Mouse (Mus musculus): ENCODE measurements around the gene Gm12355. TPM values are rescaled to one million over a fixed set of nuclear protein-coding genes. Genes with fewer than 3 reads are reported as not detected.

Gm12355 gene
- polyA plus RNA-seq, 1 experiment from 2014 or later: 0.47 TPM

DNA sequence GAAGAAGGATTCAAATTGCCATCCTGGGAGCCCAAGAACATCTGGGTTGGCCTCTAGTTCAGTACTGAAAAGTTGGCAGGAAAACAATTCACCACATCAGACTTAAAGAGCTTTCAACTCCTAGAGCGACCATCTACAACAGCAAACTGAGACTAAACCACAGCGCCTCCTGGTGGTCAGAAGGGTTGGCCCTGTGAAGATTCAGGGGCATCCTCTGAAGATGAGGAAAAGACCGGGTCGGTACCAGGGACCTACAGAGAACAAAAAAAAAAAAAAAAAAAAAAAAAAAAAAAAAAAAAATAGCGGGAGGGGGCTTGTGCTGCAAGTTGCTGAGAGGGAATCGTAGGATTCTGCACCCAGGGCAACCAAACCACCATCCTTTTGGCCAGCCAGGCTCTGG, 28.1 kb downstream of the Gm12355 start:
- no peak overlapping the region for H3K9ac ChIP-seq (ENCODE audit: low read depth, low read length)
- H3K36me3 ChIP-seq (ENCODE audit: control insufficient read depth, insufficient read depth): no peaks in the 10 kb centered on the region
- H3K4me2 ChIP-seq (ENCODE audit: low read depth, low read length): no peak overlapping the region
- H3K27me3 ChIP-seq (ENCODE audit: control insufficient read depth, insufficient read depth, low read depth, low read length): peaks cover 47% of the 10 kb centered on the region
- H3K4me3 ChIP-seq (ENCODE audit: low read depth, low read length): no peak overlapping the region
- H3K4me1 ChIP-seq (ENCODE audit: control insufficient read depth, low read depth, low read length): peaks cover 8% of the 10 kb centered on the region
- no peaks in the 10 kb centered on the region for H3K9me3 ChIP-seq (replicated peaks; ENCODE audit: control insufficient read depth, low read length)
- WGBS (ENCODE audit: insufficient replicate concordance): 16% methylated on average over 6 of the region's 6 CpGs
- ATAC-seq (ENCODE audit: low read depth): peak; percentile 66; the same call in 1 of the 2 replicates
- H3K27ac ChIP-seq (ENCODE audit: low read length): no peak overlapping the region

DNA sequence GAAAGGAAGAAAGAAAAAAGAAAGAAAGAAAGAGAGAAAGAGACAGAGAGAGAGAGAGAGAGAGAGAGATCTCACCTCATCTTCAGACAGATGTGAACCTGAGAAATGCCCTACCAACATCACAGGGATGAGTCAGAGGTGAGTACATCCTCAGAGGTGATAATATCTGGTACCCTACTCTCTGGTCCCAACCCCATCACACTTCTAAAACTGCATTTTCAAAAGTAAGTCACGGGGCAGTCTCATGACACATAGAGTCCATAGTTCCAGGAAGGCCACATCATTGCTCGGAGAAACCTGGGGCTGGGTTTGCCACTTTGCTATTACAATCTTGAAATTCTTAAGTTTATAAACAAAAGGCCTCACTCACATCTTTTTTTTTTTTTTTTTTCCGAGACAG, 29.5 kb downstream of the Gm12355 start:
- H3K36me3 ChIP-seq (ENCODE audit: control insufficient read depth, insufficient read depth): no peaks in the 10 kb centered on the region
- H3K27ac ChIP-seq (ENCODE audit: low read length): no peak overlapping the region
- WGBS (ENCODE audit: insufficient replicate concordance): 61% methylated on average over 3 of the region's 3 CpGs
- no peak overlapping the region for H3K9ac ChIP-seq (ENCODE audit: low read depth, low read length)
- H3K4me2 ChIP-seq (ENCODE audit: low read depth, low read length): no peak overlapping the region
- H3K4me1 ChIP-seq (ENCODE audit: control insufficient read depth, low read depth, low read length): peaks cover 6% of the 10 kb centered on the region
- peaks cover 35% of the 10 kb centered on the region for H3K27me3 ChIP-seq (ENCODE audit: control insufficient read depth, insufficient read depth, low read depth, low read length)
- H3K9me3 ChIP-seq (replicated peaks; ENCODE audit: control insufficient read depth, low read length): no peaks in the 10 kb centered on the region
- H3K4me3 ChIP-seq (ENCODE audit: low read depth, low read length): no peak overlapping the region
- no peak for ATAC-seq (ENCODE audit: low read depth)

DNA sequence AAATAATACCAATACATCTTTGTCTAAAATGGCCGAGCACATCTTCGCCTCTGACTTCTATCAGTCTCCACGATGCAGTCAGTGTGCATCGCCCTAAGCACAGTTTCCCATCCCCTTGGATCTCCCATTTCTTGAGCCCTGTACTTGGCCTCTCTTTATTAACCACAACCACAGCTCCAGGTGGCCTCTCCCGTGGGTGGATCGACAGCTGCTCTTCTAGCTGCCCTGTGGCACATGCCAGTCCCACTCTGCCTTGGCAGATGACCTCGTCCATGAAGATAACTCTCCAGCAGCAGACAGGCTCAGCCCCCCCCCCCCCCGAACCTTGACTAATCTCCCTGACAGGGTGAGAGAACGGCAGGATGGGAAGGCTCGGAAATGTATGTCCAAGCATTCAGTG, 30.0 kb downstream of the Gm12355 start:
- Histone ChIP-seq H3K4me3 (ENCODE audit: low read depth, low read length) (no peak overlapping the region), H3K9me3 (replicated peaks; ENCODE audit: control insufficient read depth, low read length) (no peaks in the 10 kb centered on the region), H3K27me3 (ENCODE audit: control insufficient read depth, insufficient read depth, low read depth, low read length) (peaks cover 31% of the 10 kb centered on the region)

DNA sequence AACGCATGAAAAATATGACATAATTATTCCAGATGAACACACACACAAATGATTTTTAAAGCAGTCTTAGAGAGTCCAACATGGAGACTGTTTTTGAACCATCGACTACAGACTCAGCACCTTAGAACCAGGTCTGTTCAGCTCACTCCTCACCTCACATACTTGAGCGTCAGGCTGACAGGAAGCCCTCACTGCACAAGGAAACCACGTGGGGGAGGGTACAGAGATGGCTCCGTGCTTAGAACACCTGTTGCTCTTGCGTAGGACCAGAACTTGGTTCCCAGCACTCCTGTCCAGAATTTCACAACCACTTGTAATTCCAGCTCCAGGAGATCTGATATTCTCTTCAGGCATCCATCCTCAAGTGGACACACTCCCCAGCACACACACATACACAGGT, 30.4 kb downstream of the Gm12355 start:
- WGBS (ENCODE audit: insufficient replicate concordance): 48% methylated on average over 6 of the region's 6 CpGs
- no peak overlapping the region for H3K4me3 ChIP-seq (ENCODE audit: low read depth, low read length)
- no peaks in the 10 kb centered on the region for H3K36me3 ChIP-seq (ENCODE audit: control insufficient read depth, insufficient read depth)
- no peak overlapping the region for H3K9ac ChIP-seq (ENCODE audit: low read depth, low read length)
- H3K27ac ChIP-seq (ENCODE audit: low read length): no peak overlapping the region
- no peak overlapping the region for H3K4me2 ChIP-seq (ENCODE audit: low read depth, low read length)
- peaks cover 6% of the 10 kb centered on the region for H3K4me1 ChIP-seq (ENCODE audit: control insufficient read depth, low read depth, low read length)
- peaks cover 26% of the 10 kb centered on the region for H3K27me3 ChIP-seq (ENCODE audit: control insufficient read depth, insufficient read depth, low read depth, low read length)
- ATAC-seq (ENCODE audit: low read depth): no peak
- H3K9me3 ChIP-seq (replicated peaks; ENCODE audit: control insufficient read depth, low read length): no peaks in the 10 kb centered on the region

More for the DNA sequence above, 30.0 kb downstream of the Gm12355 start:
- ATAC-seq (ENCODE audit: low read depth): no peak
- Histone ChIP-seq H3K27ac (ENCODE audit: low read length) (no peak overlapping the region), H3K4me1 (ENCODE audit: control insufficient read depth, low read depth, low read length) (peaks cover 6% of the 10 kb centered on the region), H3K9ac (ENCODE audit: low read depth, low read length) (no peak overlapping the region), H3K4me2 (ENCODE audit: low read depth, low read length) (no peak overlapping the region), H3K36me3 (ENCODE audit: control insufficient read depth, insufficient read depth) (no peaks in the 10 kb centered on the region)
- 50% methylated on average over 10 of the region's 10 CpGs for WGBS (ENCODE audit: insufficient replicate concordance)

DNA sequence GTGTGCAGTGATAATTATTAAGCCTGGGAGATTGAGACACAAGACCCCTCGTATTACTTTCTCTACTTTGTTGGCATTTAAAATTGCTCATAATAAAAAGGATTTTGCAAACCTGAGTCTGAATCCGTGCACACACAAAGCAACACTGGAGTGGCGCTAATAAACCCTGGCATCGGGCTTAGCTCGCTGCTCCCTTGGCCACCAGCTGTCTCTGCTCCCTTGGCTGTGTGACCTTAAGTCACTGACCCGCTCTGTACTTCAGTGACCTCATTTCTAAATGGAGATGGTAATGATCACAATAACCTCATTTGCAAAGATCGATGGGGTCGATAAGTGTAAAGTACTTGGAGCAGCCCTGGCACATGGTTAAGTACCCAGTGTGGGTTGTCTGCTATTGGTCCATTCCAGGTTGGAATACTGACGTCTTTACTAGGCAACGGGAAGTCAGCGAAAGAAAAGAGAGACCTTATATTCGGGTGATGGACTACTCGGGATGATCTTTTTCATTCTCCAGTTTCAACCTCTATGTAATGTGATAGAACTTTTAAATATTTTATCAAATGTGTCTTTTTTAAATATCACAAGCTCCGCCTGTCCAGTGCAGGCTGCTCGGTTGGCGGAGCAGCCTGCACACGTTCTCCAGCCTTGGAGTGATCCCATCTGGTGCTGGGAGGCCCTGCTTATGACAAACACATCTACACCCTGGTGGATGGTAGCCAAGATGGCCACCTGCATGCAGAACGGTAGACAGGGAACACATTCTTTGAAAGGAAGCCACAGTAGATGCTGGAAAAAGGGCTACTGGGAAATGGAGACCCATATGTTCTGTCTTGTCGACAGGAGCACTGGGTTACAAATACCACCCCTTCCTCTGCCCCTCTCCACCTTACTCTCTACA, 34.7 kb downstream of the Gm12355 start:
- Histone ChIP-seq H3K27ac (ENCODE audit: low read length) (0 out of 2 replicates have a peak overlapping the region, but pooled peaks have one; percentile 6), H3K9ac (ENCODE audit: low read depth, low read length) (no peak overlapping the region), H3K36me3 (ENCODE audit: control insufficient read depth, insufficient read depth) (no peaks in the 10 kb centered on the region), H3K9me3 (replicated peaks; ENCODE audit: control insufficient read depth, low read length) (no peaks in the 10 kb centered on the region), H3K27me3 (ENCODE audit: control insufficient read depth, insufficient read depth, low read depth, low read length) (peaks cover 3% of the 10 kb centered on the region), H3K4me1 (ENCODE audit: control insufficient read depth, low read depth, low read length) (peaks cover 35% of the 10 kb centered on the region), H3K4me2 (ENCODE audit: low read depth, low read length) (no peak overlapping the region), H3K4me3 (ENCODE audit: low read depth, low read length) (no peak overlapping the region)
- WGBS (ENCODE audit: insufficient replicate concordance): 72% methylated on average over 19 of the region's 19 CpGs
- no peak for ATAC-seq (ENCODE audit: low read depth)

DNA sequence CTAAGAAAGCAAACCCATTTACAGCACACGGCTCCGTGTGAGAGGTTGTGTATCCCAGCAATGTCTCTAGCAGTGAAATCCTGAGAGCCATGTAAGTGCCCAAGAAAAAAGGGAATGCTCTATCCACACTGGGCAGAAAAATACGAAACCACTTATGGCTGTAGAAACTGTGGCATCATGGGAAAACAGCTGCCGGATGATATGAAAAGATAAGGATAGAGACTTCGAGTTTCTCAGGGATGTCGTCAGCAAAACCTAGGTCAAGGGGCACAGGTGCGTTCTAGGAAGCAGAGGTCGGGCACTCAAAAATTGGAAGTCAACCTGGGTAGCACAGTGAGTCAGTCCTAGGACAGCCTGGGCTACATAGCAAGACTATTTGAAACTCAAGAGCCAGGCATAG, 36.2 kb downstream of the Gm12355 start:
- H3K4me3 ChIP-seq (ENCODE audit: low read depth, low read length): no peak overlapping the region
- peaks cover 50% of the 10 kb centered on the region for H3K4me1 ChIP-seq (ENCODE audit: control insufficient read depth, low read depth, low read length)
- peaks cover 3% of the 10 kb centered on the region; the same call in 1 of the 2 replicates for H3K27me3 ChIP-seq (ENCODE audit: control insufficient read depth, insufficient read depth, low read depth, low read length)
- H3K27ac ChIP-seq (ENCODE audit: low read length): peak overlapping the region; percentile 93
- ATAC-seq (ENCODE audit: low read depth): no peak
- no peaks in the 10 kb centered on the region for H3K36me3 ChIP-seq (ENCODE audit: control insufficient read depth, insufficient read depth)
- H3K9ac ChIP-seq (ENCODE audit: low read depth, low read length): 0 out of 2 replicates have a peak overlapping the region, but pooled peaks have one; percentile 9
- H3K4me2 ChIP-seq (ENCODE audit: low read depth, low read length): peak overlapping the region; percentile 82; the same call in 1 of the 2 replicates
- no peaks in the 10 kb centered on the region for H3K9me3 ChIP-seq (replicated peaks; ENCODE audit: control insufficient read depth, low read length)
- 51% methylated on average over 8 of the region's 8 CpGs for whole genome bisulfite sequencing (ENCODE audit: insufficient replicate concordance)

DNA sequence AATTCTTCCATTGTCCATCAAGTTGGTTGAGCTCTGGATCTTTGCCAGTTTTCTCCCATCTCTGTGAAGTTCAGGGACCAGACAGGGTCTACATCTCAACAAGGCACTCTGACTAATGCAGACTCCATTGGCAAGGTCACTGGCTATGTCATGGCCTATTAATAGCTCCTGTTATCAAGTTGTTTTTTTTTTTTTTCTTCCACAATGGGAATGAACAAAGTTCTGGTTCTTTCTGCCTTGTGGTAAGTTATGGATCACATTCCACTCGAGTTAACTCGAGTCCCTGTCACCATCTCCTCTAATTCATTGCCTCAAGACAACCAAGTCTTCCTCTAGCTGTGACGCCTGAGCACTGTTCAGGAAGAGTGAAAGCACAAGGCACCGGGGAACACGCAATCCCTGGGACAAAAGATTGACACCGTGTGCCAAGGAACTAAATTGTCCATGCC, 36.6 kb downstream of the Gm12355 start:
- ATAC-seq (ENCODE audit: low read depth): no peak
- Histone ChIP-seq H3K4me3 (ENCODE audit: low read depth, low read length) (peak overlapping the region; percentile 44; the same call in 1 of the 2 replicates), H3K36me3 (ENCODE audit: control insufficient read depth, insufficient read depth) (no peaks in the 10 kb centered on the region), H3K9me3 (replicated peaks; ENCODE audit: control insufficient read depth, low read length) (no peaks in the 10 kb centered on the region), H3K27ac (ENCODE audit: low read length) (peak overlapping the region; percentile 93), H3K9ac (ENCODE audit: low read depth, low read length) (peak overlapping the region; percentile 64), H3K27me3 (ENCODE audit: control insufficient read depth, insufficient read depth, low read depth, low read length) (no peaks in the 10 kb centered on the region; the same call in 1 of the 2 replicates), H3K4me1 (ENCODE audit: control insufficient read depth, low read depth, low read length) (peaks cover 54% of the 10 kb centered on the region), H3K4me2 (ENCODE audit: low read depth, low read length) (peak overlapping the region; percentile 82)
- WGBS (ENCODE audit: insufficient replicate concordance): 45% methylated on average over 6 of the region's 6 CpGs

DNA sequence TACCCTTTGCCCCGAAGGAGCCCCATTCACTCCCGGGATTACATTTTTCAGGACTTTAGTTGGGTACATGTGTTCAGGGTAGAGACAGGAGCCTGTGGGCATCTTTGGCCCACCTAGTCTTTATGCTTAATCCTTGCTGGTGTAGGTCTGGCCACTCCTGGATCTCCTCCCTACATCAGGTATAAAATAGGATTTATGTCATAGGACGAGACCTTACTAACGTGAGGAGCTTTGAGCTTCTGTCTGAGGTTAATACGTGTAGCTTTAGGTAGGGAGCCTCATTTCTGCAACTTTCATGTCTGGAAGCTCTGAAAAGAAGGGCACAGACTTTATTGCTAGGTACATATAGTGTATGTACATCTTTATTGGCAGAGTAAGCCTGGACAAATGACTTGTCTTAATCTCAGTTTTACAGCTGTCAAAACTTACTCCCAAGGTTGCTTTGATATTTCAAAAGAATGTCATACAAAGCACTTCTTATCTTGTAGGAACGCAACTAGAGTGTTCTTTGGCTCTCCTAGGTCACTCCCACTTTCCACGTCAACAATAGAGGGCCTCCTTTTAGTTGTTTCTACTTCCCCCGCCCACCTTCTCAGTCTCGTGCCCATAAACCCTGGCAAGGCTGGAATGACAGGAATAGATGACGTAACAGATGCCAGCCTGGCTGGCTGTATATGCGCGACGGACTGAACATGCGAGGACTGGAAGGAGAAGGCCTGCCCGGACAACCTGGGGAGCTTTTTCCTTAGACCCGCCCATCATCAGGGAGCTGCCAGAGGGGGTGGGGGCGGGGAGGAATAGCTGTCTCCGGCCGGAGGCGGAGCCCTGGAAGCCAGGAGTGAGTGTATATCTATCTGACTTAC, 37.5 kb downstream of the Gm12355 start:
- no peaks in the 10 kb centered on the region; the same call in 1 of the 2 replicates for H3K27me3 ChIP-seq (ENCODE audit: control insufficient read depth, insufficient read depth, low read depth, low read length)
- WGBS (ENCODE audit: insufficient replicate concordance): 7% methylated on average over 20 of the region's 20 CpGs
- no peaks in the 10 kb centered on the region for H3K9me3 ChIP-seq (replicated peaks; ENCODE audit: control insufficient read depth, low read length)
- H3K4me1 ChIP-seq (ENCODE audit: control insufficient read depth, low read depth, low read length): peaks cover 62% of the 10 kb centered on the region
- H3K27ac ChIP-seq (ENCODE audit: low read length): peak overlapping the region; percentile 93
- peak; percentile 60 for ATAC-seq (ENCODE audit: low read depth)
- H3K4me2 ChIP-seq (ENCODE audit: low read depth, low read length): peak overlapping the region; percentile 82
- H3K4me3 ChIP-seq (ENCODE audit: low read depth, low read length): peak overlapping the region; percentile 89
- H3K9ac ChIP-seq (ENCODE audit: low read depth, low read length): peak overlapping the region; percentile 94
- H3K36me3 ChIP-seq (ENCODE audit: control insufficient read depth, insufficient read depth): no peaks in the 10 kb centered on the region
